Mouse (Mus musculus): ENCODE results near the gene Asb14. TPM values are rescaled to one million over a fixed set of nuclear protein-coding genes. Genes with fewer than 3 reads are reported as not detected.
"Not testable (repeated sequence)": the region's sequence is repeated elsewhere in the genome, so short reads cannot be mapped to it uniquely, and the experiment has no call there.

Gene Asb14
- polyA plus RNA-seq, 1 experiment from 2014 or later: 0.36 TPM

DNA sequence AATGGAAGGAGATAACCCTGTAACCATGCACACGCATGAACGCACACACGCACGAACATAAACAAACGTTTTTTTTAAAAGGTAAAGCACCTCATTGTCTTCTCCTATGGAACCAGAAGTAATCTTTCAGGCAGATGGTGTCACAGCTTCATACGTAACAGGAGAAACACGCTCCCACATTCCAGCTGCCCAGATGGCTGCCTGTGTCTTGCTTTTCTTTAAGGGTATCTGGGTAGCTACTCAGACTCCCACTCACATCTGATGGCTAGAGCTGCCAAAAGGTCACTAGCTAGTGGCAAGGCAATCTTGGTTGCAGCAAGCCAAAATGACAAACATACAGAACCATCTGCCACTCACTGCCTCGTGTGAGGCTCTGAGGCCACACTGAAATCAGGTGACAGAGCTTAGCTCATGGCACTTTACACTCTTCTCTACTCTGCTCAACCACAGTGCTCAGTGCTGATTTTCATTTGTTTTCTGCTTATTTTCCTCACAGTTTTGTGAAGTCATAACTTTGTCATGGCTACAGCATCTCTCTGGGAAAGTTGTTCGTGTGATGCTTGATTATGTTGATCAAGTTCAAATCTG is 19.4 kb downstream of the Asb14 start:
- Histone ChIP-seq H3K27ac (replicated peaks; ENCODE audit: low read depth, low read length) (no peak overlapping the region), H3K9ac (replicated peaks; ENCODE audit: low read length) (no peak overlapping the region), H3K4me3 (replicated peaks; ENCODE audit: low read depth, low read length) (no peak overlapping the region), H3K4me1 (ENCODE audit: control insufficient read depth, insufficient read depth, low read length) (no peaks in the 10 kb centered on the region), H3K27me3 (ENCODE audit: control insufficient read depth, insufficient read depth, low read length) (no peaks in the 10 kb centered on the region), H3K36me3 (ENCODE audit: control insufficient read depth, insufficient read depth, low read length) (peaks cover 4% of the 10 kb centered on the region), H3K9me3 (ENCODE audit: control insufficient read depth, low read length) (no peaks in the 10 kb centered on the region), H3K4me2 (ENCODE audit: low read length) (no peak overlapping the region)
- no peak for ATAC-seq (ENCODE audit: low FRiP score, low TSS enrichment)
- 72% methylated on average over 9 of the region's 9 CpGs for WGBS
- DNase-seq: no peak

DNA sequence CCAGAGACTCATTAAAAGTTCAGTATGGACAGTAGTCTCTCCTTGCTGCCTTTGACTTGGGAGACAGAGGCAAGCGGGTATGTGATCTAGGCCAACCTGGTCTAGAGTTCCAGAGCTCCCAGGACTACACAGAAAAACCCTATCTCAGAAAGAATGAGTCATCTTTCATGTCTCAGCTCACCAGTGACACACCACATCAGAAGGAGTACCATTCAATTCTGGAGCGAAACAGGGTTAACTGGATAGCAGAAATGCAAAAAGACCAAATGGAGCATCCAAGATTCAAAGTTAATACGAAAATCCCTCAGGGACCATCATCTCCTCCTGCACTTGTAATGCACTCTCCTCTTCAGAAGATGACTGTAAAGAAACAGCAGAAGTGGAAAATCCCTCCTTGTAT is 25.0 kb downstream of the Asb14 start:
- H3K9me3 ChIP-seq (ENCODE audit: control insufficient read depth, low read length): no peaks in the 10 kb centered on the region
- no peak overlapping the region for H3K9ac ChIP-seq (replicated peaks; ENCODE audit: low read length)
- no peak overlapping the region for H3K27ac ChIP-seq (replicated peaks; ENCODE audit: low read depth, low read length)
- H3K4me3 ChIP-seq (replicated peaks; ENCODE audit: low read depth, low read length): no peak overlapping the region
- H3K36me3 ChIP-seq (ENCODE audit: control insufficient read depth, insufficient read depth, low read length): peaks cover 40% of the 10 kb centered on the region
- no peaks in the 10 kb centered on the region for H3K4me1 ChIP-seq (ENCODE audit: control insufficient read depth, insufficient read depth, low read length)
- no peaks in the 10 kb centered on the region for H3K27me3 ChIP-seq (ENCODE audit: control insufficient read depth, insufficient read depth, low read length)
- DNase-seq (no peak), ATAC-seq (ENCODE audit: low FRiP score, low TSS enrichment) (no peak)
- no peak overlapping the region for H3K4me2 ChIP-seq (ENCODE audit: low read length)
- 93% methylated on average over 3 of the region's 3 CpGs for WGBS

DNA sequence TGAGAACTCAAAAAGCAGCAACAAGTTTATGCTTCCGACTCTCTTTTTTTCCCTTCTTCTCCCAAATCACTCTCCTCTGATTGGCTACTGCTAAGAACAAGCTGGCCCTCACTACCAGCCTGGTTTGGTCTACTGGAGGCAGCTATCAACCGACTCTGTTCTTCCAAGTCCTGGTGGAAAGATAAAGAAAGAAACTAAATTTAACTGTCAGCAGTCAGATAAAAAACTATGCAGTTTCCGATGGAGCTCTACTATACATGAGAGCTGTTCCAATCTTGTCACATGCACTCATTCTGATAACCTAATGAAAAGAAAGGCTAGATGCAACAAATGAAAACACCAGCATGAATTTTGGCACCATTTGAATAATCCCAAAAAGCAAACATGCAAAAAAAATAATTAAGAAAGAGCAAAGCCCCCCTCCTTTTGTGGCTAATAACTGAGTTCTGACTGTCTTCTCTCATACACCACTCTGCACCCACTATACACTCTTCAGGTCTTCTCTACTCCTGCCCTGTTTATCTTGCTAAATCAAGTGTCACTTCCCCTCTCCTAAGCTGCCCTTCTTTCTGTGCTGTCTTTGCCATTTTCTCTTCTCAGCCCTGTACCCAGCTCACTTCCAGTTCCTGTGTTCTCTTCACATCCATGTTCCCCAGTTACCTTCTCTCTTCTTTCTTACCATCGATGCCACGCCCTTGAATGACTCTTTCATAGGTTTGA is 29.5 kb downstream of the Asb14 start:
- Histone ChIP-seq H3K36me3 (ENCODE audit: control insufficient read depth, insufficient read depth, low read length) (peaks cover 61% of the 10 kb centered on the region), H3K4me1 (ENCODE audit: control insufficient read depth, insufficient read depth, low read length) (no peaks in the 10 kb centered on the region), H3K9me3 (ENCODE audit: control insufficient read depth, low read length) (no peaks in the 10 kb centered on the region), H3K27me3 (ENCODE audit: control insufficient read depth, insufficient read depth, low read length) (no peaks in the 10 kb centered on the region), H3K9ac (replicated peaks; ENCODE audit: low read length) (no peak overlapping the region), H3K4me2 (ENCODE audit: low read length) (no peak overlapping the region), H3K4me3 (replicated peaks; ENCODE audit: low read depth, low read length) (no peak overlapping the region), H3K27ac (replicated peaks; ENCODE audit: low read depth, low read length) (no peak overlapping the region)
- 95% methylated on average over 5 of the region's 5 CpGs for WGBS
- DNase-seq (no peak), ATAC-seq (ENCODE audit: low FRiP score, low TSS enrichment) (no peak)

- no peak for ATAC-seq (ENCODE audit: low FRiP score, low TSS enrichment)
- H3K4me3 ChIP-seq (replicated peaks; ENCODE audit: low read depth, low read length): no peak overlapping the region
- no peak for DNase-seq
- no peaks in the 10 kb centered on the region for H3K9me3 ChIP-seq (ENCODE audit: control insufficient read depth, low read length)
- H3K4me1 ChIP-seq (ENCODE audit: control insufficient read depth, insufficient read depth, low read length): no peaks in the 10 kb centered on the region
- H3K36me3 ChIP-seq (ENCODE audit: control insufficient read depth, insufficient read depth, low read length): peaks cover 19% of the 10 kb centered on the region
- no peaks in the 10 kb centered on the region for H3K27me3 ChIP-seq (ENCODE audit: control insufficient read depth, insufficient read depth, low read length)
- no peak overlapping the region for H3K9ac ChIP-seq (replicated peaks; ENCODE audit: low read length)
- no peak overlapping the region for H3K27ac ChIP-seq (replicated peaks; ENCODE audit: low read depth, low read length)
- no peak overlapping the region for H3K4me2 ChIP-seq (ENCODE audit: low read length)
- WGBS: 87% methylated on average over 3 of the region's 3 CpGs
Observed at GRCm38 (mm10) chr14:26934891-26935290, 40.5 kb downstream of the Asb14 start.

GRCm38 (mm10) chr14:26935558-26935957 is 41.2 kb downstream of the Asb14 start:
- ATAC-seq (ENCODE audit: low FRiP score, low TSS enrichment) (no peak), DNase-seq (no peak)
- Histone ChIP-seq H3K4me2 (ENCODE audit: low read length) (no peak overlapping the region), H3K27me3 (ENCODE audit: control insufficient read depth, insufficient read depth, low read length) (no peaks in the 10 kb centered on the region), H3K9me3 (ENCODE audit: control insufficient read depth, low read length) (no peaks in the 10 kb centered on the region), H3K4me3 (replicated peaks; ENCODE audit: low read depth, low read length) (no peak overlapping the region), H3K4me1 (ENCODE audit: control insufficient read depth, insufficient read depth, low read length) (no peaks in the 10 kb centered on the region), H3K27ac (replicated peaks; ENCODE audit: low read depth, low read length) (no peak overlapping the region), H3K36me3 (ENCODE audit: control insufficient read depth, insufficient read depth, low read length) (peaks cover 25% of the 10 kb centered on the region), H3K9ac (replicated peaks; ENCODE audit: low read length) (no peak overlapping the region)
- 95% methylated on average over 4 of the region's 4 CpGs for WGBS

DNA sequence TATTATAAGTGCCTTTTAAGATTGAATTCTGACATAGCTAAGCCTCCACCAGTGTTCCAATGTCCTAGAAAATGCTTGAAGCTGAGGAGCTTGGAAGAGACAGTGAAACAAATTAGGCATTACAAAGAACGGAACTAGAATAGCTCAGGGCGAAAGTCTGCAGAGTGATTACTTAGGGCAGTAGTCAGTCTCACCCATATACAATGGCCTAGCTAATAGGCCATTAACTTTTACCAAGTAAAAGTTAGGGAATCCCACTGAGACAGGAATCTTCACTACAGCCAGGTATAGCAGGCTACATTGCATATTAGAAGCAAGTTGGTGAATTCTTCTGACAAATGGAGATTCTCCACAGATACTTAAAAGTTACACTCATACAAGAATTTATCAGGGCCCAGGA is 61.8 kb downstream of the Asb14 start:
- 76% methylated on average over 2 of the region's 2 CpGs for WGBS
- ATAC-seq (ENCODE audit: low FRiP score, low TSS enrichment); H3K4me2 ChIP-seq (ENCODE audit: low read length); H3K4me1 ChIP-seq (ENCODE audit: control insufficient read depth, insufficient read depth, low read length); DNase-seq; H3K27me3 ChIP-seq (ENCODE audit: control insufficient read depth, insufficient read depth, low read length); H3K9me3 ChIP-seq (ENCODE audit: control insufficient read depth, low read length); H3K9ac ChIP-seq (replicated peaks; ENCODE audit: low read length); H3K4me3 ChIP-seq (replicated peaks; ENCODE audit: low read depth, low read length); H3K27ac ChIP-seq (replicated peaks; ENCODE audit: low read depth, low read length): not testable (repeated sequence)
- peaks cover 35% of the 10 kb centered on the region for H3K36me3 ChIP-seq (ENCODE audit: control insufficient read depth, insufficient read depth, low read length)

- no peaks in the 10 kb centered on the region for H3K4me1 ChIP-seq (ENCODE audit: control insufficient read depth, insufficient read depth, low read length)
- H3K27me3 ChIP-seq (ENCODE audit: control insufficient read depth, insufficient read depth, low read length): no peaks in the 10 kb centered on the region
- no peak overlapping the region for H3K4me2 ChIP-seq (ENCODE audit: low read length)
- DNase-seq (no peak), ATAC-seq (ENCODE audit: low FRiP score, low TSS enrichment) (no peak)
- no peaks in the 10 kb centered on the region for H3K9me3 ChIP-seq (ENCODE audit: control insufficient read depth, low read length)
- no peak overlapping the region for H3K4me3 ChIP-seq (replicated peaks; ENCODE audit: low read depth, low read length)
- WGBS: 90% methylated on average over 1 of the region's 1 CpGs
- H3K9ac ChIP-seq (replicated peaks; ENCODE audit: low read length): no peak overlapping the region
- peaks cover 31% of the 10 kb centered on the region for H3K36me3 ChIP-seq (ENCODE audit: control insufficient read depth, insufficient read depth, low read length)
- H3K27ac ChIP-seq (replicated peaks; ENCODE audit: low read depth, low read length): no peak overlapping the region
Observed at GRCm38 (mm10) chr14:26960518-26960917, 66.2 kb downstream of the Asb14 start.

Data from midbrain, embryonic 14.5 days (tissue).